Mouse (Mus musculus): ENCODE measurements at regions not wholly inside any gene's neighbourhood (a gene's known extent, or its start where the extent isn't known, plus 50 kb on each side); places are given as distances from the start of the nearest gene placed in this dataset.

- TF ChIP-seq CTCF (conservative IDR thresholded peaks at IDR 0.05; ENCODE audit: insufficient read depth, insufficient read length, low read depth, low read length) (no peak), POLR2A (IDR thresholded peaks at IDR 0.05; ENCODE audit: low read depth, low read length) (no peak)
Measured at GRCm38 (mm10) chr5:133675636-133676035, 423.9 kb upstream of the Castor2 start.
